Mouse (Mus musculus): ENCODE measurements at regions not wholly inside any gene's neighbourhood (a gene's known extent, or its start where the extent isn't known, plus 50 kb on each side); places are given as distances from the start of the nearest gene placed in this dataset.

DNA sequence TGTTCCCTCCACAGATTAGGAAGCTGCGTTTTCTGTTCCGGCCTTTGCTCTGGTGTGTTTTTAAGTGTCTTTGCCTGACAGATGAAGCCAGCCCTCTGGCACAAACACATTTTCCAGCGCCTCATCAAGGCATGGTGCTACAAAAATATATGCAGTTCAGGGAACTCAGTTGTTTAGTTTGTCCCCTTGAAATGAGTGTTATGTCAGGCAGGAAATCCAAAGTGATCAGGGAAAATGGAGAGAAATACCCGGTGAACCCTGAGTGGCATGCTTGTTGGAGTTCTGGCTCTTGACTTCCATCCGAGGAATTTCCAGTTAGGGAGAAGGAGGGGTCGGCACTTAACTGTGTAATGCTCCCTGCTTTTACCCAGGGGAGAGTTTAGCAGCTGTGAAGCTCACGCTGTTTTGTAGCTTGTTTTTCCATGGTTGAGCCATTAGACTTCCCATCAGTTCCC lies 304.9 kb downstream of the Glrx3 start:
- TF ChIP-seq POLR2A (IDR thresholded peaks at IDR 0.05; ENCODE audit: low read depth, low read length) (no peak), CTCF (IDR thresholded peaks at IDR 0.05; ENCODE audit: extremely low read depth, insufficient read depth, insufficient read length, insufficient replicate concordance) (no peak)
